Mouse (Mus musculus): ENCODE data around the gene Abhd15.

- TF ChIP-seq POLR2A (IDR thresholded peaks at IDR 0.05; ENCODE audit: borderline replicate concordance, low read depth, low read length), result no peak
- TF ChIP-seq CTCF (IDR thresholded peaks at IDR 0.05; ENCODE audit: low read depth, low read length), result no peak
Observed at GRCm38 (mm10) chr11:77493512-77494343, 21.2 kb upstream of the Abhd15 start, which contains the start of gene Git1.

Data from bone marrow macrophage, adult 2 months (primary cell).